Comparison of ENCODE assay signal across 22 mouse cellular contexts in the genomic region with DNA sequence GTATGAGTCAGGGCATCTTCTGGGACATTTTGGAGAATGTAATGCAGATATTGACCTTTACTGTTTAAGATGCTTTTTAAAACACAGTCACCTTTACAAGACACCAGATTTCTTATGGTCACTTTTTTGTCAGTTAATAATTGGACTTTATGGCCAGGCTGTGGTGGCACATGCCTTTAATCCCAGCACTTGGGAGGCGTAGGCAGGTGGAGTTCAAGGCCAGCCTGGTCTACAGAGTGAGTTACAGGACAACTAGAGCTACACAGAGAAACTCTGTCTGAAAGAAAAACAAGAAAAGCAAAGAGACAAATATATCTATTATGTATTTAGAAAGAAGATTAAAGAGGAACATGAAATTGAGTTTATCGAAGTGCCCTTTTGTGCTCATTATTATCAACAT. TPM values are rescaled to one million over a fixed set of nuclear protein-coding genes. Genes with fewer than 3 reads are reported as not detected.
A peak's percentile ranks its signal among the peaks of the same experiment; 100 is the strongest.
DNase-seq lines count a peak whose midpoint lies in the region.
"Had no signal": no experiment of that assay in that cellular context is flagged by ENCODE, and none has a peak within 500 bp of the region (broad histone marks: within the 10 kb centered on the region; RNA-seq: fewer than 3 reads in every experiment).

No protein-coding gene starts in this region.

- WGBS in heart, embryonic 10.5 days = 87% methylated on average over 2 of the region's 2 CpGs

- no peaks in the 10 kb centered on the region for H3K27me3 ChIP-seq in heart, embryonic 10.5 days (ENCODE audit: insufficient read depth, poor library complexity, severe bottlenecking)
- H3K27me3 ChIP-seq: CH12.LX, Patski had no signal

- H3K27ac ChIP-seq in heart, embryonic 10.5 days = no peak overlapping the region

- intact Hi-C loops in heart, postnatal 36 days (cut with DNase I) = loop anchor here (5.0 to 10.0 kb wide), 3 partner anchors 139 to 344 kb away; partner anchors contain the start of genes Bcar3 and Gclm
- intact Hi-C loops in heart, postnatal 25 days (cut with DNase I) = loop anchor here (5.0 kb wide), 1 partner anchor 64 kb away; no protein-coding TSS in a partner anchor

- no peaks in the 10 kb centered on the region for H3K4me1 ChIP-seq in heart, embryonic 10.5 days

- DNase-seq in adrenal gland, adult (ENCODE audit: inconsistent age in 2 of 2, low spot score in 1 of 2) = peak; percentile 18 to 49
- no peak for DNase-seq in adrenal gland, postnatal 4 days (ENCODE audit: low spot score in 2 of 2)
- peak; percentile 79 for DNase-seq in heart, adult 11 months
- DNase-seq in heart, postnatal 36 days = no peak
- DNase-seq in heart, embryonic 10.5 days (ENCODE audit: low spot score) = peak; percentile 17
- no peak for DNase-seq in heart, postnatal 25 days (ENCODE audit: low spot score)
- DNase-seq in testis, postnatal 14 days (ENCODE audit: low spot score) = peak; percentile 65
- DNase-seq in testis, postnatal 10 days (ENCODE audit: low spot score) = no peak
- DNase-seq: adrenal gland, adult 2 months; adrenal gland, adult 8-10 months; adrenal gland, postnatal 10 days; adrenal gland, postnatal 14 days; adrenal gland, postnatal 25 days; adrenal gland, postnatal 36 days; B cell, adult 2 months; cerebellum, adult 11 months; cerebellum, adult 11-12 months; cerebellum, adult 18-20 months; cerebellum, adult 2 months had no signal

- no peak overlapping the region for H3K4me3 ChIP-seq in heart, embryonic 10.5 days

- no peaks in the 10 kb centered on the region for H3K9me3 ChIP-seq in heart, embryonic 10.5 days

- H3K36me3 ChIP-seq in heart, embryonic 10.5 days = peaks cover 7% of the 10 kb centered on the region
- H3K36me3 ChIP-seq: G1E had no signal

RNA-seq across cellular contexts. Expression of gene Arhgap29, which starts 1.2 kb away (rescaled TPM):
- total RNA-seq in adrenal gland, postnatal 4 days (2021) = 10 to 100 TPM; 82.8 to 88.0 TPM
- 10 to 100 TPM; 53.9 to 54.3 TPM for total RNA-seq in heart, postnatal 36 days (2021)
- 68.3 and 92.7 TPM in 2 replicates for polyA plus RNA-seq in heart, embryonic 10.5 days (2016; fragmentation: Nextera tagmentation; extraction: Ambion mirVana)
- total RNA-seq in heart, postnatal 25 days (2021) = 10 to 100 TPM; 50.0 to 53.1 TPM

Comparison
In these comparisons a context has a peak if more than half of its experiments do, and no peak if none do; other contexts are left out.
1. DNase-seq: peak in adrenal gland, adult (2 of 2), heart, adult 11 months (single experiment), heart, embryonic 10.5 days (single experiment) and testis, postnatal 14 days (single experiment); none in adrenal gland, postnatal 4 days (0 of 2), heart, postnatal 36 days (0 of 2), heart, postnatal 25 days (single experiment) and testis, postnatal 10 days (single experiment).